Mouse (Mus musculus) lung, embryonic 14.5 days (tissue): ENCODE results near the gene Tent5a. TPM values are rescaled to one million over a fixed set of nuclear protein-coding genes. Genes with fewer than 3 reads are reported as not detected.

ENCODE experiments used
- ATAC-seq: fragments of 200-750 bp; cut with Nextera tagmentation; 2 replicates; pipeline ENCODE4 v1.8.0; 2017; ENCODE audit warnings: mild to moderate bottlenecking, moderate TSS enrichment, moderate library complexity; ENCODE audit not compliant: insufficient read depth
- DNase-seq: peaks from one replicate; pipeline ENCODE4 v3.0.0-alpha.2; 2015
- H3K27ac ChIP-seq: fragments of 300-500 bp; sonication (generic); 2 replicates; pipeline ENCODE4 v1.5.1; 2014; ENCODE audit warnings: low read depth, mild to moderate bottlenecking, moderate library complexity
- H3K27me3 ChIP-seq: fragments of 300-500 bp; sonication (generic); 2 replicates; pipeline ENCODE4 v1.6.1; 2014; ENCODE audit warnings: low read length, control low read depth; ENCODE audit not compliant: insufficient read depth
- H3K36me3 ChIP-seq: fragments of 300-500 bp; sonication (generic); 2 replicates; pipeline ENCODE4 v1.6.1; 2014; ENCODE audit warnings: control low read depth; ENCODE audit not compliant: insufficient read depth
- H3K4me1 ChIP-seq: fragments of 300-500 bp; sonication (generic); 2 replicates; pipeline ENCODE4 v1.6.1; 2014; ENCODE audit warnings: antibody characterized with exemption, control low read depth; ENCODE audit not compliant: insufficient read depth
- H3K4me2 ChIP-seq: fragments of 300-500 bp; sonication (generic); 2 replicates; pipeline ENCODE4 v1.6.1; 2014; ENCODE audit warnings: mild to moderate bottlenecking
- H3K4me3 ChIP-seq: fragments of 300-500 bp; sonication (generic); 2 replicates; pipeline ENCODE4 v1.5.1; 2014; ENCODE audit warnings: low read depth, low read length
- H3K9ac ChIP-seq: fragments of 300-500 bp; sonication (generic); 2 replicates; pipeline ENCODE4 v1.6.1; 2014
- H3K9me3 ChIP-seq: fragments of 300-500 bp; sonication (generic); 2 replicates; pipeline ENCODE4 v1.6.1; 2016; ENCODE audit warnings: low read depth, low read length, control low read depth
- CTCF ChIP-seq: IDR thresholded peaks from 2 replicates; pipeline ENCODE4 v1.5.1; 2016; ENCODE audit warnings: antibody characterized with exemption, low read depth
- WGBS: fragments of 180-500 bp; shearing (Covaris S2); extraction: QIAGEN DNeasy Blood & Tissue Kit; methylation state at CpG from one replicate; pipeline ENCODE4 v1.1.7; 2014; 5-methylcytosine and 5-hydroxymethylcytosine counted together
- polyA plus RNA-seq: library from polyadenylated mRNA; unstranded; fragments of >200 nt; fragmentation: Nextera tagmentation; extraction: Ambion mirVana; gene quantifications from 2 replicates; pipeline ENCODE4 v1.2.1, GENCODE M21; 2014

The Tent5a gene
- polyA plus RNA-seq, 1 experiment from 2014 or later = 9.0 TPM

GRCm38 (mm10) chr9:85355559-85355958, 28.4 kb upstream of the Tent5a start:
- Histone ChIP-seq H3K27ac (no peak overlapping the region), H3K36me3 (no peaks in the 10 kb centered on the region), H3K9ac (no peak overlapping the region), H3K4me2 (no peak overlapping the region), H3K4me1 (no peaks in the 10 kb centered on the region), H3K4me3 (no peak overlapping the region), H3K27me3 (no peaks in the 10 kb centered on the region), H3K9me3 (no peaks in the 10 kb centered on the region)
- DNase-seq = no peak
- WGBS = 68% methylated on average over 5 of the region's 5 CpGs
- TF ChIP-seq CTCF = no peak
- no peak for ATAC-seq

GRCm38 (mm10) chr9:85347823-85348523, 20.8 kb upstream of the Tent5a start:
- no peak for ATAC-seq

GRCm38 (mm10) chr9:85342892-85343785, 16.0 kb upstream of the Tent5a start:
- DNase-seq = peak; percentile 54
- no peaks in the 10 kb centered on the region for H3K4me1 ChIP-seq

More at GRCm38 (mm10) chr9:85347823-85348523, 20.8 kb upstream of the Tent5a start:
- TF ChIP-seq CTCF = no peak
- no peak overlapping the region for H3K4me2 ChIP-seq
- DNase-seq = peak; percentile 56
- H3K9me3 ChIP-seq = no peaks in the 10 kb centered on the region
- H3K4me1 ChIP-seq = no peaks in the 10 kb centered on the region
- no peak overlapping the region for H3K4me3 ChIP-seq
- H3K9ac ChIP-seq = no peak overlapping the region
- no peak overlapping the region for H3K27ac ChIP-seq
- H3K36me3 ChIP-seq = no peaks in the 10 kb centered on the region
- 47% methylated on average over 10 of the region's 10 CpGs for WGBS
- no peaks in the 10 kb centered on the region for H3K27me3 ChIP-seq

GRCm38 (mm10) chr9:85340303-85340702, 13.2 kb upstream of the Tent5a start:
- no peaks in the 10 kb centered on the region for H3K27me3 ChIP-seq
- H3K27ac ChIP-seq = no peak overlapping the region
- no peaks in the 10 kb centered on the region for H3K9me3 ChIP-seq
- TF ChIP-seq CTCF = no peak
- no peak for ATAC-seq
- WGBS = 63% methylated on average over 3 of the region's 3 CpGs
- H3K9ac ChIP-seq = no peak overlapping the region
- no peaks in the 10 kb centered on the region for H3K36me3 ChIP-seq
- no peak overlapping the region for H3K4me2 ChIP-seq
- H3K4me1 ChIP-seq = no peaks in the 10 kb centered on the region
- no peak for DNase-seq
- no peak overlapping the region for H3K4me3 ChIP-seq

More at GRCm38 (mm10) chr9:85342892-85343785, 16.0 kb upstream of the Tent5a start:
- no peaks in the 10 kb centered on the region for H3K27me3 ChIP-seq
- no peak overlapping the region for H3K27ac ChIP-seq
- H3K9ac ChIP-seq = no peak overlapping the region
- H3K4me2 ChIP-seq = no peak overlapping the region
- TF ChIP-seq CTCF = no peak
- no peaks in the 10 kb centered on the region for H3K36me3 ChIP-seq
- WGBS = 28% methylated on average over 8 of the region's 8 CpGs
- H3K4me3 ChIP-seq = no peak overlapping the region
- no peaks in the 10 kb centered on the region for H3K9me3 ChIP-seq
- no peak for ATAC-seq

- Histone ChIP-seq H3K4me3 (no peak overlapping the region), H3K4me1 (no peaks in the 10 kb centered on the region), H3K27ac (no peak overlapping the region), H3K9me3 (no peaks in the 10 kb centered on the region), H3K9ac (no peak overlapping the region), H3K36me3 (no peaks in the 10 kb centered on the region), H3K27me3 (no peaks in the 10 kb centered on the region), H3K4me2 (no peak overlapping the region)
- no peak for TF ChIP-seq CTCF
- 74% methylated on average over 7 of the region's 7 CpGs for WGBS
- ATAC-seq = no peak
- no peak for DNase-seq
Observed at GRCm38 (mm10) chr9:85336046-85336445, 8.9 kb upstream of the Tent5a start.

GRCm38 (mm10) chr9:85331521-85331920, 4.4 kb upstream of the Tent5a start:
- WGBS = 78% methylated on average over 2 of the region's 2 CpGs
- no peak for DNase-seq
- Histone ChIP-seq H3K4me1 (no peaks in the 10 kb centered on the region), H3K9me3 (no peaks in the 10 kb centered on the region), H3K36me3 (no peaks in the 10 kb centered on the region), H3K27ac (no peak overlapping the region), H3K4me3 (no peak overlapping the region), H3K27me3 (no peaks in the 10 kb centered on the region), H3K9ac (no peak overlapping the region), H3K4me2 (no peak overlapping the region)
- TF ChIP-seq CTCF = no peak
- ATAC-seq = no peak

GRCm38 (mm10) chr9:85328259-85328658, 1.1 kb upstream of the Tent5a start:
- H3K4me3 ChIP-seq = peak overlapping the region; percentile 65
- no peaks in the 10 kb centered on the region for H3K9me3 ChIP-seq
- peaks cover 5% of the 10 kb centered on the region; the same call in 1 of the 2 replicates for H3K4me1 ChIP-seq
- H3K36me3 ChIP-seq = peaks cover 8% of the 10 kb centered on the region; the same call in 1 of the 2 replicates
- H3K27ac ChIP-seq = peak overlapping the region; percentile 84; the same call in 1 of the 2 replicates
- peak overlapping the region; percentile 70 for H3K4me2 ChIP-seq
- ATAC-seq (peak; percentile 10), DNase-seq (peak; percentile 95)
- no peaks in the 10 kb centered on the region; the same call in 1 of the 2 replicates for H3K27me3 ChIP-seq
- H3K9ac ChIP-seq = peak overlapping the region; percentile 48
- whole genome bisulfite sequencing = 3% methylated on average over 16 of the region's 16 CpGs
- TF ChIP-seq CTCF = peak; percentile 99
